Mouse (Mus musculus): ENCODE data around the gene Garnl3.

DNA sequence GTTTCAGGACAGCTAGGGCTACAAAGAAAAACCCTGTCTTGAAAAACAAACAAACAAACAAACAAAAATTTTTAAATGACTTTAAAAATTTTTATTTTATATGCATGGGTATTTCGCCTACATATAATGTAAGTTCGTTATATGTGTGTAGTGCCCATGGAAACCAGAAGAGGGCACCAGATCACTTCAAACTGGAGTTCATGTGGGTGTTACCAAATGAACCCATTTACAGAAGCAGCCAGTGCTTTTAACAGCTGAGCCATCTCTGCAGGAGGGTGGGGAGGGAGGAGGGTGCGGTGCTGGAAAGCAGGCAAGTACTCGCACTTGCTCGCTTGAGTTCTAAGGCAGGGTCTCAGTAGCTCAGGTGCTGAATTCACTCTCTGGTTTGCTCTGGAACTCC lies 192.0 kb downstream of the Garnl3 start:
- no peak for TF ChIP-seq HCFC1 (IDR thresholded peaks at IDR 0.05; ENCODE audit: borderline replicate concordance, insufficient read depth, low read length)
- TF ChIP-seq MAFK (IDR thresholded peaks at IDR 0.05; ENCODE audit: insufficient read depth, low read depth, low read length): no peak
- no peak for TF ChIP-seq ZC3H11A (IDR thresholded peaks at IDR 0.05; ENCODE audit: borderline replicate concordance, low read depth, low read length)

All from ES-E14 (cell line).